Mouse (Mus musculus) layer of hippocampus, adult 2 months (tissue): ENCODE measurements around the gene 1700020N01Rik. TPM values are rescaled to one million over a fixed set of nuclear protein-coding genes. Genes with fewer than 3 reads are reported as not detected.

Experiments
- DNase-seq, 2 experiments: peaks; one replicate each; pipeline ENCODE4 v3.0.0; 2022; ENCODE audit warnings: low spot score in 2 of 2
- H3K27ac ChIP-seq: fragments of 200-600 bp; 2 replicates; pipeline ENCODE4 v1.8.1; 2022
- H3K4me3 ChIP-seq: fragments of 200-600 bp; 2 replicates; pipeline ENCODE4 v1.8.1; 2022; ENCODE audit warnings: mild to moderate bottlenecking
- CTCF ChIP-seq: fragments of 200-600 bp; conservative IDR thresholded peaks from 2 replicates; pipeline ENCODE4 v1.8.1; 2022; ENCODE audit warnings: antibody characterized with exemption, mild to moderate bottlenecking, moderate library complexity
- long read RNA-seq, 2 experiments: library from polyadenylated mRNA; stranded (forward); transcript quantifications; one replicate each; pipeline ENCODE4 v2.0.0; 2021; ENCODE audit warnings: borderline mapping rate in 2 of 2
- total RNA-seq, 2 experiments: library from RNA; stranded (reverse); gene quantifications; 2 replicates each; pipeline ENCODE4 v1.2.3; 2021

The 1700020N01Rik gene
- total RNA-seq, result not detected
- long read RNA-seq, experiment 1, result 0 reads
- long read RNA-seq, experiment 2, result 0 reads

- TF ChIP-seq CTCF, result no peak
- no peak for DNase-seq
- Histone ChIP-seq H3K4me3 (no peak within 1 kb of the TSS), H3K27ac (no peak within 1 kb of the TSS)
These were observed at the start of gene 1700020N01Rik for GRCm38 (mm10) chr10:21592896-21593380. TSS of gene 1700020N01Rik (plus strand) at chr10:21593145.

- Histone ChIP-seq H3K4me3 (no peak overlapping the region), H3K27ac (no peak overlapping the region)
- TF ChIP-seq CTCF, result no peak
- no peak for DNase-seq
These were observed 49.2 kb upstream of the 1700020N01Rik start for GRCm38 (mm10) chr10:21543576-21544278.

- no peak overlapping the region for H3K27ac ChIP-seq
- H3K4me3 ChIP-seq, result no peak overlapping the region
- no peak for DNase-seq
- no peak for TF ChIP-seq CTCF
These were observed 48.2 kb upstream of the 1700020N01Rik start for GRCm38 (mm10) chr10:21544721-21545120.

GRCm38 (mm10) chr10:21545446-21545845 is 47.5 kb upstream of the 1700020N01Rik start:
- TF ChIP-seq CTCF, result no peak
- no peak overlapping the region for H3K4me3 ChIP-seq
- no peak overlapping the region for H3K27ac ChIP-seq
- DNase-seq, result no peak

- Histone ChIP-seq H3K4me3 (no peak overlapping the region), H3K27ac (no peak overlapping the region)
- no peak for DNase-seq
- no peak for TF ChIP-seq CTCF
These were observed 44.0 kb upstream of the 1700020N01Rik start for GRCm38 (mm10) chr10:21548871-21549505.

GRCm38 (mm10) chr10:21552967-21553682 is 39.8 kb upstream of the 1700020N01Rik start:
- no peak overlapping the region for H3K4me3 ChIP-seq
- DNase-seq, result no peak
- TF ChIP-seq CTCF, result no peak
- no peak overlapping the region for H3K27ac ChIP-seq

GRCm38 (mm10) chr10:21553683-21554035 is 39.3 kb upstream of the 1700020N01Rik start:
- H3K27ac ChIP-seq, result no peak overlapping the region
- TF ChIP-seq CTCF, result no peak
- DNase-seq, result no peak
- H3K4me3 ChIP-seq, result no peak overlapping the region

GRCm38 (mm10) chr10:21554896-21555580 is 37.9 kb upstream of the 1700020N01Rik start:
- Histone ChIP-seq H3K4me3 (no peak overlapping the region), H3K27ac (no peak overlapping the region)
- TF ChIP-seq CTCF, result no peak
- DNase-seq, result no peak

GRCm38 (mm10) chr10:21559769-21560168 is 33.2 kb upstream of the 1700020N01Rik start:
- no peak for DNase-seq
- TF ChIP-seq CTCF, result no peak
- no peak overlapping the region for H3K4me3 ChIP-seq
- H3K27ac ChIP-seq, result no peak overlapping the region

- Histone ChIP-seq H3K27ac (no peak overlapping the region), H3K4me3 (no peak overlapping the region)
- TF ChIP-seq CTCF, result no peak
- DNase-seq, result no peak
These were observed 31.8 kb upstream of the 1700020N01Rik start for GRCm38 (mm10) chr10:21561181-21561580.

- TF ChIP-seq CTCF, result no peak
- no peak for DNase-seq
- H3K27ac ChIP-seq, result no peak overlapping the region
- no peak overlapping the region for H3K4me3 ChIP-seq
These were observed 29.5 kb upstream of the 1700020N01Rik start for GRCm38 (mm10) chr10:21563446-21563845.

- no peak for TF ChIP-seq CTCF
- DNase-seq, result no peak
- Histone ChIP-seq H3K27ac (no peak overlapping the region), H3K4me3 (no peak overlapping the region)
These were observed 28.8 kb upstream of the 1700020N01Rik start for GRCm38 (mm10) chr10:21564189-21564588.

- Histone ChIP-seq H3K4me3 (no peak overlapping the region), H3K27ac (no peak overlapping the region)
- no peak for TF ChIP-seq CTCF
- no peak for DNase-seq
These were observed 26.9 kb upstream of the 1700020N01Rik start for GRCm38 (mm10) chr10:21566074-21566473.
